Mouse (Mus musculus): ENCODE results near the gene Ctag2.

The Ctag2 gene

GRCm38 (mm10) chrX:65047344-65047743, at the start of gene Ctag2:
Ctag2 (plus strand) TSS chrX:65047644.
- no peak for DNase-seq (ENCODE audit: low read depth, low spot score)

Measured in ZHBTc4 (cell line).